Mouse (Mus musculus): ENCODE data around the gene Vwa3b. TPM values are rescaled to one million over a fixed set of nuclear protein-coding genes. Genes with fewer than 3 reads are reported as not detected.

The Vwa3b gene
- polyA plus RNA-seq, 1 experiment = 0.14 TPM

DNA sequence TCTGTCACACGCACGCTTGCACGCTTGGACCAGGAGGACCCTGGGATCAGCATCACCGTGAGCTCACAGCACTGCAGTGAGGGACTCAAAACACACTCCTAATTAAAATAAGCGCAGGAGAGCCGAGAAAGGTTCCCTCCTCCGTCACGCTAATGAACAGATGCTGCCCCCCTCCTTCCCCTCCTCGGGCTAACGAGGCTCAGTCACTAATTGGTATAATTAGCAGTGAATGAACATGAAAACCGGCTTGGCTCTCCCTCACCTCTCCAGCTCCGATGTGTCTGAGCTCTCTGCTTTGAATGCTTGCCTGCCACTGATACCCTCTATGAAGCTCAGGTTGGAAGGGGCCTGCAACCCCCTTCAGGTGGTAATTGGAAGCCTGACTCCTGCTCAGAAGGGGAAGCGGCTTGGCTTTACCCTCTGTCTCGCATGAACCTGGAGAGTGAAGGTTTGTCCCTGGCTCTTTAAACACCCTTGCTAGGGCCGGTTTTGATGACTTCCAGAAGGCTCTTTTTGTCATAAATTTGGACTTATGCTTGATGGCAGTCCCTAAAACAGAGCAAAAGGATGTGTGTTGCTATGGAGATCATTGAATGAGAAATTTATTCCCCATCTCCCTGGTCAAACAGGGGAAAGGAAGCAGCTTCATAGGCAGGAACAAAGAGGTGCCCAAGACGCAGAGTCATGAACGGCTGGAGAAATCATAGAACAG lies 71.1 kb downstream of the Vwa3b start:
- H3K27me3 ChIP-seq (replicated peaks; ENCODE audit: control insufficient read depth, insufficient read depth, low read length) = no peaks in the 10 kb centered on the region
- H3K4me3 ChIP-seq (ENCODE audit: insufficient read depth, low read depth, low read length) = no peak overlapping the region
- no peaks in the 10 kb centered on the region for H3K4me1 ChIP-seq (ENCODE audit: control insufficient read depth, insufficient read depth, low read length)
- WGBS = 45% methylated on average over 17 of the region's 17 CpGs
- H3K36me3 ChIP-seq (ENCODE audit: control insufficient read depth, insufficient read depth, low read length) = no peaks in the 10 kb centered on the region
- DNase-seq = no peak
- TF ChIP-seq CTCF (conservative IDR thresholded peaks at IDR 0.05; ENCODE audit: insufficient read depth, insufficient read length, low read depth, low read length) (no peak), POLR2A (IDR thresholded peaks at IDR 0.05; ENCODE audit: low read depth, low read length) (no peak)
- no peak overlapping the region for H3K27ac ChIP-seq (ENCODE audit: insufficient read depth, low read depth, low read length)

DNA sequence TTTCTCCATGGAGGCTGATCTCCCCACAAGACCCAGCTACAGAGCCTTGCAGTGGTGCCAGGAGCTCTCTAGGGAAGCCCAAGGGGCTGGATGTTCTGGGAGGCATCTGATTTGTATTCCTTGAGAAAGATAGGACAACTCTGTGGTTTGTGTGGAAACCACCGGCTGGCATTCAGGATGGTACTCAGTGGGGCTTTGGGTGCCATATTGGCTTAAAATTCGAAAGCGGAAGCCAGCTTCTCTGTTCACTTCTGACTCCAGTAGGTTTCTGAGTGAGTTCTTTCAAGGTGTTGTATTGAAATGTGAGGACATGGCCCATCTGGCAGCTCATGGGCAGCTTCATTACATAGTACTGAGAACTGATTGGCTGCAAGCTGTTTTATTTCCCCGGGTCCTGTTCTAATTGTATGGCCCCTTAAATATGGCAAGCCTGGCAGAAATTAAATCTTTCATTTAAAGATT lies 71.7 kb downstream of the Vwa3b start:
- no peak overlapping the region for H3K27ac ChIP-seq (ENCODE audit: insufficient read depth, low read depth, low read length)
- TF ChIP-seq CTCF (conservative IDR thresholded peaks at IDR 0.05; ENCODE audit: insufficient read depth, insufficient read length, low read depth, low read length) (no peak), POLR2A (IDR thresholded peaks at IDR 0.05; ENCODE audit: low read depth, low read length) (no peak)
- H3K4me3 ChIP-seq (ENCODE audit: insufficient read depth, low read depth, low read length) = no peak overlapping the region
- no peaks in the 10 kb centered on the region for H3K27me3 ChIP-seq (replicated peaks; ENCODE audit: control insufficient read depth, insufficient read depth, low read length)
- no peaks in the 10 kb centered on the region for H3K4me1 ChIP-seq (ENCODE audit: control insufficient read depth, insufficient read depth, low read length)
- 97% methylated on average over 4 of the region's 4 CpGs for WGBS
- DNase-seq = no peak
- H3K36me3 ChIP-seq (ENCODE audit: control insufficient read depth, insufficient read depth, low read length) = no peaks in the 10 kb centered on the region

DNA sequence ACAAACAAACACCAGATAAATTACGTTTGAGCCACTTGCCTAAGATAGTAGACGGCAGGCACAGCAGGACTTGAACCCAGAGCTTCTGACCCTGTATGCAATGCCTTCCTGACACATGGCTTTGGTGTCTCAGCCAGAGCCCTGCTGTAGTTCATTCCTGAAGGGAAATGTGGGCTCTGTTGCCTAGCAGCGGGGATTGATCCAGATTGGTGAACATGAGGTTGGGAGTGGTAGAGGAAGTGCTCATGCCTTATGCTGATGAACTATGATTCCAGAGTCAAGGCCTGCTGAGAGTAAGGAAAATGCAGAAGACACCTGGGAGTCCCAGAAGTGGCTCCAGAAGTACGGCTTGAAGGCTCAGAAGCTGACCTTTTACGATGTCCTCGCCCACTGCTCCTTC lies 74.0 kb downstream of the Vwa3b start:
- TF ChIP-seq CTCF (conservative IDR thresholded peaks at IDR 0.05; ENCODE audit: insufficient read depth, insufficient read length, low read depth, low read length) (no peak), POLR2A (IDR thresholded peaks at IDR 0.05; ENCODE audit: low read depth, low read length) (no peak)
- H3K27me3 ChIP-seq (replicated peaks; ENCODE audit: control insufficient read depth, insufficient read depth, low read length) = no peaks in the 10 kb centered on the region
- 89% methylated on average over 6 of the region's 6 CpGs for WGBS
- no peak for DNase-seq
- H3K36me3 ChIP-seq (ENCODE audit: control insufficient read depth, insufficient read depth, low read length) = no peaks in the 10 kb centered on the region
- H3K4me1 ChIP-seq (ENCODE audit: control insufficient read depth, insufficient read depth, low read length) = no peaks in the 10 kb centered on the region
- no peak overlapping the region for H3K4me3 ChIP-seq (ENCODE audit: insufficient read depth, low read depth, low read length)
- no peak overlapping the region for H3K27ac ChIP-seq (ENCODE audit: insufficient read depth, low read depth, low read length)

DNA sequence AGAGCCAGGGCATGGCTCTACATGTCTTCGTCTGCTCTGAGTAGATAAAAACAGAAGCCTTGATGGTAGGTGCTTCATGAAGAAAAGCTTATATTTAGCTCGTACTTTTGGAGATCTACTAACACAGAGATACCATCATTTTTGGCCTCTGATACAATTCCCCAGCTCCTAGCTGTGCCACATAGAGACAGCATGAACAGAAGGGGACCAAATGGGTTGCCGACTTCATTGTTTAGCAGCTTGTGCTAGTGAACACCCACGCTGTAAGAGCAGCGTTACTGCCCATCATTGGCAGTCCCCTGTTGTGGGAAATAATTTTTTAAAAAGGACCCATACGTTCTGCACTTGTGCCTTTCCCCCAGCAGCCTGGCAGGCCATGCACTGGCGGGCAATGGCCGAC lies 74.6 kb downstream of the Vwa3b start:
- Histone ChIP-seq H3K4me1 (ENCODE audit: control insufficient read depth, insufficient read depth, low read length) (no peaks in the 10 kb centered on the region), H3K4me3 (ENCODE audit: insufficient read depth, low read depth, low read length) (no peak overlapping the region), H3K27ac (ENCODE audit: insufficient read depth, low read depth, low read length) (no peak overlapping the region), H3K27me3 (replicated peaks; ENCODE audit: control insufficient read depth, insufficient read depth, low read length) (no peaks in the 10 kb centered on the region), H3K36me3 (ENCODE audit: control insufficient read depth, insufficient read depth, low read length) (no peaks in the 10 kb centered on the region)
- TF ChIP-seq POLR2A (IDR thresholded peaks at IDR 0.05; ENCODE audit: low read depth, low read length) (no peak), CTCF (conservative IDR thresholded peaks at IDR 0.05; ENCODE audit: insufficient read depth, insufficient read length, low read depth, low read length) (no peak)
- 88% methylated on average over 8 of the region's 8 CpGs for WGBS
- DNase-seq = no peak

DNA sequence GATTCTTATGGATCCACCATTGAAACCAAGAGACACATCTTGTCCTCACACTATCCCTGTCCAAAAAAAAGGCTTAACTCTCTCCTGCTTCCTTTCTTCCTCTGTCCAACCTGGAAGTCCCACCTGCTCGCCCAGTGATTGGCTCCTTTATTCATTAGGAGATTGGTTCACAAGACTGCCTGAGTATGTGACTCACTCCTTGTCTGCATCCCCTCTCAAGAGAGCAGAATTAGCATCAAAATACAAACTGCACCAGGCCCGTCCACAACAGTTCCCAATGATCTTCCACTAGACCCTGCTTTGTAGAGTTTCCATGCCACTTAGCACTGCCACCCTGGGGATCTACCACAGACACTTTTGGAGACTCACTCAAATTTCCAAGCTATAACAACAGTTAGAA lies 75.3 kb downstream of the Vwa3b start:
- DNase-seq = no peak
- Histone ChIP-seq H3K27ac (ENCODE audit: insufficient read depth, low read depth, low read length) (no peak overlapping the region), H3K4me1 (ENCODE audit: control insufficient read depth, insufficient read depth, low read length) (no peaks in the 10 kb centered on the region), H3K27me3 (replicated peaks; ENCODE audit: control insufficient read depth, insufficient read depth, low read length) (no peaks in the 10 kb centered on the region), H3K4me3 (ENCODE audit: insufficient read depth, low read depth, low read length) (no peak overlapping the region), H3K36me3 (ENCODE audit: control insufficient read depth, insufficient read depth, low read length) (no peaks in the 10 kb centered on the region)
- 83% methylated on average over 2 of the region's 2 CpGs for WGBS
- TF ChIP-seq POLR2A (IDR thresholded peaks at IDR 0.05; ENCODE audit: low read depth, low read length) = no peak
- no peak for TF ChIP-seq CTCF (conservative IDR thresholded peaks at IDR 0.05; ENCODE audit: insufficient read depth, insufficient read length, low read depth, low read length)

DNA sequence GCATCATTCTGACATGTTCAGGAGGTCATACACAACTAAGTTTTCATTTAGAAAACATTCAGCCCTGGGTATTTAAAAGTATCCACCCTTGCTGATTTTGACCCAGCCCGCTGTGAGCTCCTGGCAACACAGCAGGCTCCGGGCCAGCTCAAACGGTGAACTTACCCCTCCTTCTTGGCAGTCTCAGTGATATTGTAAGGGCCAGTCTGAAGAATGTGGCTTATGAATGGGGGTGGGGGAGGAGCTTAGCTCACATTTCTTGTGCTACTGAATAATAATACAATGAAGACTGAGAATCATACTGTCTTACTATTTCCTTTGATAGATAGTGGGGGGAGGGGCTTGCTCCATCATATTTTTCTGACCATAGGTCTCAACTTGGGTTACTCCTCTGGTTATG lies 78.8 kb downstream of the Vwa3b start:
- no peak overlapping the region for H3K4me3 ChIP-seq (ENCODE audit: insufficient read depth, low read depth, low read length)
- TF ChIP-seq POLR2A (IDR thresholded peaks at IDR 0.05; ENCODE audit: low read depth, low read length) (no peak), CTCF (conservative IDR thresholded peaks at IDR 0.05; ENCODE audit: insufficient read depth, insufficient read length, low read depth, low read length) (no peak)
- no peak for DNase-seq

DNA sequence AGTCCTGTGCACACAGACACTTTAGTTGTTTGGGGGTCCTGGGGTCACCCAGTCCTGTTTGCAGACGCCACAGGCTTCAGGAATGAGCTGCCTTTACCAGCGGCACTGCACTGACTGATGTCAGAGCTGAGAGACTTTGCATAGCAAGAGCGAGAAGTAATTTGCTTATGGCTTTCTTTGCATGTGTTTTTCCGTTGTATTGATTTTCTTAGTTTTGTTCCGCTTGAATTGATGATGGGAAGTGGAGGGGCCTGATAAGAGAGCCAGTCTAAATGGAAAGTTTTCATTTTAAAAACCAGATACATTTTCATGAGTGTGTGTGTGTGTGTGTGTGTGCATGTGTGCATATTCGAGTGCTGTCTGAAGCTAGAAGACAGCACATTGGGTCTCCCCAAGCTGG lies 87.4 kb downstream of the Vwa3b start:
- Histone ChIP-seq H3K27me3 (replicated peaks; ENCODE audit: control insufficient read depth, insufficient read depth, low read length) (no peaks in the 10 kb centered on the region), H3K27ac (ENCODE audit: insufficient read depth, low read depth, low read length) (no peak overlapping the region), H3K4me1 (ENCODE audit: control insufficient read depth, insufficient read depth, low read length) (no peaks in the 10 kb centered on the region), H3K4me3 (ENCODE audit: insufficient read depth, low read depth, low read length) (no peak overlapping the region), H3K36me3 (ENCODE audit: control insufficient read depth, insufficient read depth, low read length) (no peaks in the 10 kb centered on the region)
- no peak for DNase-seq
- 75% methylated on average over 6 of the region's 6 CpGs for WGBS
- no peak for TF ChIP-seq POLR2A (IDR thresholded peaks at IDR 0.05; ENCODE audit: low read depth, low read length)
- no peak for TF ChIP-seq CTCF (conservative IDR thresholded peaks at IDR 0.05; ENCODE audit: insufficient read depth, insufficient read length, low read depth, low read length)

More for the DNA sequence above, 78.8 kb downstream of the Vwa3b start:
- Histone ChIP-seq H3K36me3 (ENCODE audit: control insufficient read depth, insufficient read depth, low read length) (no peaks in the 10 kb centered on the region), H3K4me1 (ENCODE audit: control insufficient read depth, insufficient read depth, low read length) (no peaks in the 10 kb centered on the region), H3K27ac (ENCODE audit: insufficient read depth, low read depth, low read length) (no peak overlapping the region), H3K27me3 (replicated peaks; ENCODE audit: control insufficient read depth, insufficient read depth, low read length) (no peaks in the 10 kb centered on the region)
- 48% methylated on average over 3 of the region's 3 CpGs for WGBS

All from kidney, adult 2 months (tissue).